Comparison of ENCODE assay signal across 8 mouse cellular contexts in the genomic region with DNA sequence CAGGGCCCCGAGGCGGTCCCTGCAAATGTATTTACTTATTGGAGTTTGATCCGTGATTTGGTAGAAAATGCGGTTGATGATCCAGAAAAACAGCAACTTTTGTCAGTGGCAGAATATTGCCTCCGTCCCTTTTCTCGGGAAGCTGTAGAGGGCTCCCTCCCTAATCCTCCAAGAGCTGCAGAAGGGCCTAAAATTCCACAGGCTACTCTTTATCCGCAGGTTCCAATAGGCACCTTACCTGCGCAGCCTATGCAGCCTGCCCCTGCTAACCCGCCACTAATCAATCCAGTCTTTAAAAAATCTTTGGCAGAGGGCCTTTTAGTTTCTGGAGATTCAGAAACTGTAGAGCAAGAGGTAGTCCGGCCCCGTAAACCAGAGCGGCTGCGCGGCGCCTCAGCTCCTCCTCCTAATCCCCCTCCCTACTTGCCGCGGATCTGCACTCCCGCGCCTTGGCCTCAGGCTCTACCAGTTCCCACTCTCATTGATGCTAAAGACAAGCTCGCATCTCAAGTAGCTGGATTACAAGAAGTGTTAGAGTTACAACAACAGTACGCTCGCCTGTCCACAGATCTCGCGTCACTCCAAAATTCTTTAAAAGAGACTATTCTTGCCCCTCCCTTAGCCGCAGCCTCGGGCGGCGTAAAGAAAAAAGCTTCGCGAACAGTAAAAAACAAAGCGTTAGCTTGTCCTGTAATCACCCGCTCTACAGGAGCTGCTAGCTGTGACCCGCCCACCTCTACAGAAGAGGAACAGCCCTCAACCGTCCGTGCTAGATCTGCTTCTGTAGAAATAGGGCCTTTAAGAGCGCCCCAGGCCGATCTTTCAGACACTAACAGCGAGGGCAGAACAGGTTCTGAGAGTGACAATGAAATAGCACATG. TPM values are rescaled to one million over a fixed set of nuclear protein-coding genes. Genes with fewer than 3 reads are reported as not detected.
DNase-seq lines count a peak whose midpoint lies in the region; ATAC-seq and TF ChIP-seq lines count a peak whose summit lies in the region.

No protein-coding gene starts in this region.

- TF ChIP-seq CTCF in heart, postnatal 0 days (IDR thresholded peaks at IDR 0.05; ENCODE audit: low read depth) = no peak
- no peak for TF ChIP-seq CTCF in testis, adult 2 months (IDR thresholded peaks at IDR 0.05; ENCODE audit: control insufficient read depth, insufficient read depth, insufficient replicate concordance, low read depth, low read length)

- WGBS in forebrain, embryonic 11.5 days = under 1% methylated on average over 38 of the region's 38 CpGs
- WGBS in heart, postnatal 0 days = under 1% methylated on average over 38 of the region's 38 CpGs
- under 1% methylated on average over 38 of the region's 38 CpGs for WGBS in neural tube, embryonic 13.5 days

- no peaks in the 10 kb centered on the region for H3K27me3 ChIP-seq in forebrain, embryonic 11.5 days (ENCODE audit: control insufficient read depth, insufficient read depth, low read length)
- peaks cover 7% of the 10 kb centered on the region; the same call in 1 of the 2 replicates for H3K27me3 ChIP-seq in heart, postnatal 0 days (ENCODE audit: control insufficient read depth, insufficient read depth, low read length)
- H3K27me3 ChIP-seq in neural tube, embryonic 13.5 days = peaks cover 4% of the 10 kb centered on the region; the same call in 1 of the 2 replicates
- no peaks in the 10 kb centered on the region for H3K27me3 ChIP-seq in testis, adult 2 months (ENCODE audit: control insufficient read depth, insufficient read depth, low read length)

- H3K4me2 ChIP-seq in forebrain, embryonic 11.5 days (ENCODE audit: low read depth, low read length, severe bottlenecking) = peak overlapping the region; percentile 88
- H3K4me2 ChIP-seq in heart, postnatal 0 days (ENCODE audit: low read depth, low read length) = peak overlapping the region; percentile 79
- peak overlapping the region; percentile 96 for H3K4me2 ChIP-seq in neural tube, embryonic 13.5 days

- 0 out of 2 replicates have a peak, but pooled peaks cover 2% of the 10 kb centered on the region for H3K4me1 ChIP-seq in forebrain, embryonic 11.5 days (replicated peaks; ENCODE audit: control insufficient read depth, insufficient read depth, low read length)
- 0 out of 2 replicates have a peak, but pooled peaks cover 3% of the 10 kb centered on the region for H3K4me1 ChIP-seq in heart, postnatal 0 days (ENCODE audit: control insufficient read depth, insufficient read depth)
- H3K4me1 ChIP-seq in neural tube, embryonic 13.5 days (replicated peaks) = peaks cover 19% of the 10 kb centered on the region
- peaks cover 4% of the 10 kb centered on the region for H3K4me1 ChIP-seq in testis, adult 2 months (ENCODE audit: control insufficient read depth, insufficient read depth, low read length)

- H3K4me3 ChIP-seq in forebrain, embryonic 11.5 days (ENCODE audit: low read depth, low read length) = peak overlapping the region; percentile 39
- H3K4me3 ChIP-seq in heart, postnatal 0 days (ENCODE audit: low read depth, low read length) = peak overlapping the region; percentile 46
- peak overlapping the region; percentile 47 for H3K4me3 ChIP-seq in neural tube, embryonic 13.5 days
- H3K4me3 ChIP-seq in testis, adult 2 months (ENCODE audit: control insufficient read depth, low read depth, low read length) = peak overlapping the region; percentile 79

- peak overlapping the region; percentile 77 for H3K9ac ChIP-seq in forebrain, embryonic 11.5 days (ENCODE audit: low read length)
- H3K9ac ChIP-seq in heart, postnatal 0 days (replicated peaks; ENCODE audit: low read depth, low read length) = peak overlapping the region; percentile 60
- H3K9ac ChIP-seq in neural tube, embryonic 13.5 days = peak overlapping the region; percentile 70

- ATAC-seq in forebrain, embryonic 11.5 days (replicated peaks; ENCODE audit: low FRiP score) = peak; percentile 95
- peak; percentile 85 for ATAC-seq in heart, postnatal 0 days (ENCODE audit: insufficient read depth, low read depth)
- peak; percentile 95 for ATAC-seq in neural tube, embryonic 13.5 days (ENCODE audit: low read depth)

- TF ChIP-seq EP300 in heart, postnatal 0 days (IDR thresholded peaks at IDR 0.05; ENCODE audit: low read depth) = no peak

- peak; percentile 50 to 62 for DNase-seq in CD8-positive naive resting alpha-beta T cell, adult 2 months (ENCODE audit: low read depth in 2 of 2, low spot score in 2 of 2)
- DNase-seq in c-Kit-positive CD71-positive TER-119-positive erythroid progenitor cells, embryonic 14.5 days (ENCODE audit: low spot score) = peak; percentile 39
- DNase-seq in forebrain, embryonic 11.5 days (ENCODE audit: low spot score) = peak; percentile 91
- peak; percentile 67 for DNase-seq in heart, postnatal 0 days (ENCODE audit: low spot score)
- peak; percentile 66 to 76 for DNase-seq in kidney, postnatal 25 days
- peak; percentile 63 to 65 for DNase-seq in lung, adult 18-20 months

- H3K9me3 ChIP-seq in forebrain, embryonic 11.5 days (ENCODE audit: control insufficient read depth, low read length) = no peaks in the 10 kb centered on the region
- H3K9me3 ChIP-seq in heart, postnatal 0 days (replicated peaks; ENCODE audit: control insufficient read depth, low read length) = no peaks in the 10 kb centered on the region
- no peaks in the 10 kb centered on the region for H3K9me3 ChIP-seq in neural tube, embryonic 13.5 days

- H3K36me3 ChIP-seq in forebrain, embryonic 11.5 days (ENCODE audit: control insufficient read depth, insufficient read depth, low read length) = no peaks in the 10 kb centered on the region
- H3K36me3 ChIP-seq in heart, postnatal 0 days (replicated peaks; ENCODE audit: control insufficient read depth, insufficient read depth, low read length) = no peaks in the 10 kb centered on the region
- no peaks in the 10 kb centered on the region for H3K36me3 ChIP-seq in neural tube, embryonic 13.5 days
- H3K36me3 ChIP-seq in testis, adult 2 months (ENCODE audit: control insufficient read depth, insufficient read depth, low read length) = no peaks in the 10 kb centered on the region

- TF ChIP-seq POLR2A in testis, adult 2 months (IDR thresholded peaks at IDR 0.05; ENCODE audit: control insufficient read depth, low read depth, low read length) = peak; percentile 71

- peak overlapping the region; percentile 88 for H3K27ac ChIP-seq in forebrain, embryonic 11.5 days (ENCODE audit: low read depth, low read length)
- H3K27ac ChIP-seq in heart, postnatal 0 days (ENCODE audit: low read depth) = peak overlapping the region; percentile 62
- H3K27ac ChIP-seq in neural tube, embryonic 13.5 days (replicated peaks) = peak overlapping the region; percentile 82
- peak overlapping the region; percentile 76 for H3K27ac ChIP-seq in testis, adult 2 months (ENCODE audit: control insufficient read depth, insufficient read depth, low read depth, low read length)

RNA-seq across cellular contexts. Expression of a gene that starts 0.9 kb away (rescaled TPM):
- polyA plus RNA-seq in forebrain, embryonic 11.5 days (2014; fragmentation: Nextera tagmentation; extraction: Ambion mirVana) = 0.27 and 0.40 TPM in 2 replicates
- 0.39 TPM in 1 of 2 replicates, not detected in the other for total RNA-seq in heart, postnatal 0 days (2014; rRNA removed; ENCODE audit: low replicate concordance)
- polyA plus RNA-seq in heart, postnatal 0 days (2015; fragmentation: Nextera tagmentation; extraction: Ambion mirVana) = 0.18 and 0.22 TPM in 2 replicates
- 0.29 and 0.36 TPM in 2 replicates for polyA plus RNA-seq in neural tube, embryonic 13.5 days (2015; fragmentation: Nextera tagmentation; extraction: Ambion mirVana)
- 42.6 and 58.7 TPM in 2 replicates for polyA plus RNA-seq in testis, adult 2 months (2012; rRNA removed)

RNA-seq across cellular contexts. Expression of a gene that starts 55.3 kb away (rescaled TPM):
- 91.8 and 95.8 TPM in 2 replicates for polyA plus RNA-seq in forebrain, embryonic 11.5 days (2014; fragmentation: Nextera tagmentation; extraction: Ambion mirVana)
- 52.2 and 91.8 TPM in 2 replicates for total RNA-seq in heart, postnatal 0 days (2014; rRNA removed; ENCODE audit: low replicate concordance)
- polyA plus RNA-seq in heart, postnatal 0 days (2015; fragmentation: Nextera tagmentation; extraction: Ambion mirVana) = 18.7 and 18.9 TPM in 2 replicates
- 31.6 and 35.5 TPM in 2 replicates for polyA plus RNA-seq in neural tube, embryonic 13.5 days (2015; fragmentation: Nextera tagmentation; extraction: Ambion mirVana)
- polyA plus RNA-seq in testis, adult 2 months (2012; rRNA removed) = 28.3 and 30.3 TPM in 2 replicates

Comparison
In these comparisons a context has a peak if more than half of its experiments do, and no peak if none do; other contexts are left out.
1. Peak in every context shown above with its lines: DNase-seq, ATAC-seq, H3K4me3 ChIP-seq and H3K27ac ChIP-seq.
2. DNase-seq: peak in every context shown above with its lines; median percentile 91 in forebrain, embryonic 11.5 days; 71 in kidney, postnatal 25 days; 67 in heart, postnatal 0 days; 64 in lung, adult 18-20 months; 56 in CD8-positive naive resting alpha-beta T cell, adult 2 months; 39 in c-Kit-positive CD71-positive TER-119-positive erythroid progenitor cells, embryonic 14.5 days.
3. RNA of a gene that starts 0.9 kb away (polyA plus RNA-seq): 42.6 to 58.7 TPM in testis, adult 2 months; 0.27 to 0.40 TPM in forebrain, embryonic 11.5 days, 0.29 to 0.36 TPM in neural tube, embryonic 13.5 days and 0.18 to 0.22 TPM in heart, postnatal 0 days; every median in the first group is over 10 times any median in the second.